Mouse (Mus musculus) cerebellum, adult 9-11 months (tissue): ENCODE results near the gene 4933430I17Rik.
"Not testable (repeated sequence)": the region's sequence is repeated elsewhere in the genome, so short reads cannot be mapped to it uniquely, and the experiment has no call there.

Experiments
- DNase-seq: peaks from one replicate; pipeline ENCODE4 v3.0.0; 2022

Gene 4933430I17Rik

GRCm38 (mm10) chr4:62557436-62557835 lies 32.3 kb downstream of the 4933430I17Rik start:
- DNase-seq = no peak

GRCm38 (mm10) chr4:62559797-62560329 lies 34.7 kb downstream of the 4933430I17Rik start, which contains the start of gene Rgs3:
TSS of gene Rgs3 (plus strand) at chr4:62559847.
- DNase-seq = no peak

- DNase-seq = peak; percentile 72
Measured at GRCm38 (mm10) chr4:62560963-62561629, 35.9 kb downstream of the 4933430I17Rik start.

GRCm38 (mm10) chr4:62561630-62562001 lies 36.4 kb downstream of the 4933430I17Rik start:
- DNase-seq = no peak

GRCm38 (mm10) chr4:62562006-62562405 lies 36.8 kb downstream of the 4933430I17Rik start:
- DNase-seq = no peak

GRCm38 (mm10) chr4:62566530-62566929 lies 41.4 kb downstream of the 4933430I17Rik start:
- no peak for DNase-seq

- peak; percentile 72 for DNase-seq
Measured at GRCm38 (mm10) chr4:62567696-62568095, 42.5 kb downstream of the 4933430I17Rik start.

GRCm38 (mm10) chr4:62568359-62568758 lies 43.2 kb downstream of the 4933430I17Rik start:
- DNase-seq = no peak

- DNase-seq = no peak
Measured at GRCm38 (mm10) chr4:62569603-62570002, 44.4 kb downstream of the 4933430I17Rik start.

- DNase-seq = no peak
Measured at GRCm38 (mm10) chr4:62570029-62570428, 44.9 kb downstream of the 4933430I17Rik start.

- DNase-seq = peak; percentile 96
Measured at GRCm38 (mm10) chr4:62582365-62583264, 57.4 kb downstream of the 4933430I17Rik start.

GRCm38 (mm10) chr4:62583265-62584092 lies 58.3 kb downstream of the 4933430I17Rik start:
- DNase-seq = peak; percentile 84

- DNase-seq = no peak
Measured at GRCm38 (mm10) chr4:62587067-62587466, 61.9 kb downstream of the 4933430I17Rik start.

- DNase-seq = no peak
Measured at GRCm38 (mm10) chr4:62590878-62591277, 65.7 kb downstream of the 4933430I17Rik start.

- DNase-seq = no peak
Measured at GRCm38 (mm10) chr4:62591326-62591725, 66.2 kb downstream of the 4933430I17Rik start.

GRCm38 (mm10) chr4:62593546-62594240 lies 68.5 kb downstream of the 4933430I17Rik start:
- DNase-seq = not testable (repeated sequence)

- no peak for DNase-seq
Measured at GRCm38 (mm10) chr4:62594442-62594841, 69.3 kb downstream of the 4933430I17Rik start.

GRCm38 (mm10) chr4:62596051-62596450 lies 70.9 kb downstream of the 4933430I17Rik start:
- DNase-seq = peak; percentile 47
